Mouse (Mus musculus) small intestine, adult 2 months (tissue): Measurements from ENCODE around the gene B4galt7. TPM values are rescaled to one million over a fixed set of nuclear protein-coding genes. Genes with fewer than 3 reads are reported as not detected.
"Not testable (repeated sequence)": the region's sequence is repeated elsewhere in the genome, so short reads cannot be mapped to it uniquely, and the experiment has no call there.

Experiments
- H3K27ac ChIP-seq: fragments of 200-500 bp; 2 replicates; pipeline ENCODE4 v1.5.1; 2012; ENCODE audit warnings: low read depth, low read length, control low read depth, inconsistent platforms; ENCODE audit not compliant: insufficient read depth
- H3K27me3 ChIP-seq: fragments of 200-500 bp; 2 replicates; pipeline ENCODE4 v1.6.1; 2012; ENCODE audit warnings: mild to moderate bottlenecking, moderate library complexity, low read length, inconsistent platforms; ENCODE audit not compliant: control insufficient read depth, insufficient read depth
- H3K36me3 ChIP-seq: fragments of 200-500 bp; 2 replicates; pipeline ENCODE4 v1.6.1; 2012; ENCODE audit warnings: mild to moderate bottlenecking, low read length, control low read depth, inconsistent platforms; ENCODE audit not compliant: control insufficient read depth, insufficient read depth
- H3K4me1 ChIP-seq: fragments of 200-500 bp; 2 replicates; pipeline ENCODE4 v1.6.1; 2012; ENCODE audit warnings: low read length, inconsistent platforms, mixed read lengths; ENCODE audit not compliant: control insufficient read depth, insufficient read depth, insufficient read length
- H3K4me3 ChIP-seq: fragments of 200-500 bp; 2 replicates; pipeline ENCODE4 v1.5.1; 2012; ENCODE audit warnings: low read depth, mild to moderate bottlenecking, control low read depth, inconsistent platforms, low read length, moderate library complexity
- CTCF ChIP-seq: fragments of 200-500 bp; IDR thresholded peaks from 2 replicates; pipeline ENCODE4 v1.5.1; 2012; ENCODE audit warnings: low read depth, mild to moderate bottlenecking, control low read depth, inconsistent platforms, low read length, moderate library complexity, mixed read lengths; ENCODE audit not compliant: insufficient replicate concordance, insufficient read length; ENCODE audit errors: extremely low read depth
- POLR2A ChIP-seq: fragments of 200-500 bp; IDR thresholded peaks from 2 replicates; pipeline ENCODE4 v1.6.1; 2012; ENCODE audit warnings: low read depth, mild to moderate bottlenecking, control low read depth, inconsistent platforms, low read length, moderate library complexity
- WGBS: fragments of 180-500 bp; shearing (Covaris S2); methylation state at CpG from one replicate; pipeline ENCODE4 v1.1.7; 2018; 5-methylcytosine and 5-hydroxymethylcytosine counted together
- polyA plus RNA-seq: library from polyadenylated mRNA; depleted of rRNA; stranded (reverse); fragments of >200 nt; gene quantifications from 2 replicates; pipeline ENCODE4 v1.2.3, GENCODE M21; 2012; rRNA removed

Gene B4galt7
- 11.4 and 16.7 TPM in 2 replicates for polyA plus RNA-seq

DNA sequence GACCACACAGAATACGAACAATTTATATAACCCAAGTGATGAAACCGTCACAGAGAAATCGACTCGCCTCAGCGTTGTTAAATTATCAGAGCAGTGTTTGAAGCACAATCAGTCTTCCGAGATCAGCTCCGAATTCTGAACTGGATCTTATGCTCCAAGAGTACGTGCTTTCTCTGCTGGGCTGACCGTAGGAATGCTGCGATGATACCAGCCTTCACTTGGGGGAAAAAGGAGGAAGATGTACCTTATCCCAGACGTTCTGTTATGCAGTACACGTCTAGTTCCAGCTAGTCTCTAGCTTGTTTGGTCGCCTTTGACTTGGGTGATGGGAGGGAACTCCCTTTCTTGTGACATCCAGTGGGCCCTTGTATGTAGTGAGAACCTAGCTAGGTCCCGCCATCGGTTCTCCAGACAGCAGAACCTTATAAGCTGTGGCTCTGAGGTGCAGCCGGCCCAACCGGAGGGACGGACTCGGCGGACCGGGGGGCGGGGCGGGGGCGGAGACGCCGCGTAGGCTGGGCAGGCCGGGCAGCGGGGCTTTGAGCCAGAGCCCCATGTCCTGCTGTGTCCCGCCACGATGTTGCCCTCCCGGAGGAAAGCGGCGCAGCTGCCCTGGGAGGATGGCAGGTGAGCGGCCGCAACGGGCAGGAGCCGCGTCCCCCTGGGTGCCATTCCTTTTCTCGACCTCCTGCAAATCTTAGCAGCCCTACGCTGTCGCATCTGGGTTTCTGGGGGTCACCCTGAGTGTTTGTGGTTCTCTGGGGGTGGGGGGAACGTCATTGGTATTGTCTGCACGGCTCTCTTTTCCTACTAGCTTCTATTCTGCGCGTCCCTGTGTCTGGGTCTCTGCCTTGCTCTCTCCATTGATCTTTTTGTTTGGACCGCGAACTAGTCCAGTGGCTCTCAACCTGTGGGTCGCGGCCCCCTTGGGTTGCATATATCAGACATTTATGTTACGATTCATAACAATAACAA is at the start of gene B4galt7:
B4galt7 (plus strand) TSS at position 331 of the 975 bp plus-strand sequence.
- Histone ChIP-seq H3K36me3 (peaks cover 33% of the 10 kb centered on the region), H3K4me1 (no peaks in the 10 kb centered on the region; the same call in 1 of the 2 replicates), H3K27ac (peak within 1 kb of the TSS; percentile 11; the same call in 1 of the 2 replicates), H3K4me3 (peak within 1 kb of the TSS; percentile 95), H3K27me3 (no peaks in the 10 kb centered on the region)
- TF ChIP-seq CTCF (no peak), POLR2A (no peak; the same call in none of the 2 replicates)
- 5% methylated on average over 51 of the region's 51 CpGs for WGBS

GRCm38 (mm10) chr13:55555921-55556320 is 43.8 kb upstream of the B4galt7 start:
- no peak overlapping the region for H3K4me3 ChIP-seq
- H3K27ac ChIP-seq: no peak overlapping the region
- H3K4me1 ChIP-seq: no peaks in the 10 kb centered on the region
- TF ChIP-seq POLR2A (no peak), CTCF (no peak)
- WGBS: 89% methylated on average over 9 of the region's 9 CpGs
- H3K36me3 ChIP-seq: peaks cover 30% of the 10 kb centered on the region
- no peaks in the 10 kb centered on the region for H3K27me3 ChIP-seq

DNA sequence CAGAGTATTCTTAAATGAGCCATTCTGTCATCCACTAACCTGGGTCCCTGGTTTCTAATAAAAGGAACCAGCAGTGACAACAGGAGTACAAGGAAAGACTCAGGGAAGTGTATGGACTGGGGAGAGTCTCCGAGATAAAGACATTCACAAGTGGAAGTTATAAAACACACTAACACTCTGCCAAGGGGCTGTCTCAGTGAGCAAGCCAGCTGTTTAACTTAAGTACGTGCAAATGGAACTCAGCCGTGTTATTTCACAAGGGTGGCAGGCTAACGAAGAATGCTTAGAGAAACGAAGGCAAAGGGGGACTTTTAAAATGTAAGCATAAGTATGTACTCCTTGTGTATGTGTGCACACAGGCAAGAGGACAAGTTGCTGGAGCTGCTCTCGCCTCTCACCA is 42.2 kb upstream of the B4galt7 start:
- no peak overlapping the region for H3K4me3 ChIP-seq
- TF ChIP-seq POLR2A: no peak
- no peak for TF ChIP-seq CTCF
- 68% methylated on average over 6 of the region's 6 CpGs for WGBS

DNA sequence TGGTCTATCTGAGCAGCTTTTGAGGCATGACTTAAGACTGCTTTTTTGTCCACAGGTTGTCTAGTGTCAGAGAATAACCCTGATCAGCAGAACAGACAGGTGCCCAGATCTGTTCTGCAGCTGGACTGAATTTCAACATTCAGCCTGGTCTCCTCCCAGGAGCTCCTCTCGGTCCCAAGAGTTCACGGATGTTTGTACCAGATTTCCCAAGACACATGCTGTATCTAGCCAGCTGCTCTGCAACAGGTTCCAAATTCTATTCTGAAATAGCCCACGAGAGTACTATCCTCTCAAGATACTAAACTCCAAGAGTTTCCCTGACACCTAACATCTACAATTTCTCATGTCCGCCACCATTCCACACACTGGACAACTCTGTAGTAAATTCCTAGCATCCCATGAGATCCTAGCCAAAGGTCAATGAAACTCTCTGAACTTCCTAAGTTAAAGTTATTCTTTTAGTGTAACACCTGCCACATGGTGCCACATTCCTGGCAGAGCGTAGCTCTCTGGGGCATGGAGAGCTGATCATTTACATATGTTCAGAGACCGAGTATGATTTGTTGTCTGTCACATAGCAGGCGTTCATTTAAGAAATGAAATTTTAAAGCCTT is 36.3 kb upstream of the B4galt7 start:
- Histone ChIP-seq H3K27ac (no peak overlapping the region), H3K27me3 (no peaks in the 10 kb centered on the region), H3K4me1 (no peaks in the 10 kb centered on the region), H3K36me3 (no peaks in the 10 kb centered on the region; the same call in 1 of the 2 replicates), H3K4me3 (no peak overlapping the region)
- WGBS: 61% methylated on average over 7 of the region's 7 CpGs
- no peak for TF ChIP-seq CTCF
- no peak for TF ChIP-seq POLR2A

More for the DNA sequence above, 42.2 kb upstream of the B4galt7 start:
- no peaks in the 10 kb centered on the region for H3K27me3 ChIP-seq
- H3K36me3 ChIP-seq: peaks cover 28% of the 10 kb centered on the region
- H3K27ac ChIP-seq: no peak overlapping the region
- no peaks in the 10 kb centered on the region for H3K4me1 ChIP-seq

DNA sequence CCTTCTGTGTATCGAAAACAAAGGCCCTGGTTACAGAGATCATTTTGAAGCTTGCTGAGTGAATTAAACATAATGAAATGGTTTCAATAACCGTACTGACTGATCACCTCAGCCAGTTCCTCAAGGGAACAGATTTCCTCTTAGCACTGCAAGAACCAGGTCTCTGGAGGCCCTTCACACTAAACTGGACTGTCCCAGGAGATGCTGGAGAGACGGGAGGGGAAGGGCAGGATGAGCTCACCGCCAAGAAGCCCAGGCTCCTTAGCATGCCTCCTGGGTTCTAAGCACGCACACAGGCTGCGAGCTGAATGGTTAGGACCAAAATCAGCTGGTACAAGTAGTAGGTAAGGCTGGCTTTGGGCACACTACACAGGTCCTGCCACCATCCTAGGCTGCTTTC is 32.7 kb upstream of the B4galt7 start:
- WGBS: 86% methylated on average over 6 of the region's 6 CpGs
- H3K27me3 ChIP-seq: no peaks in the 10 kb centered on the region
- TF ChIP-seq CTCF: no peak
- TF ChIP-seq POLR2A: no peak
- no peaks in the 10 kb centered on the region for H3K36me3 ChIP-seq
- H3K4me3 ChIP-seq: no peak overlapping the region
- peaks cover 2% of the 10 kb centered on the region; the same call in 1 of the 2 replicates for H3K4me1 ChIP-seq
- no peak overlapping the region for H3K27ac ChIP-seq

DNA sequence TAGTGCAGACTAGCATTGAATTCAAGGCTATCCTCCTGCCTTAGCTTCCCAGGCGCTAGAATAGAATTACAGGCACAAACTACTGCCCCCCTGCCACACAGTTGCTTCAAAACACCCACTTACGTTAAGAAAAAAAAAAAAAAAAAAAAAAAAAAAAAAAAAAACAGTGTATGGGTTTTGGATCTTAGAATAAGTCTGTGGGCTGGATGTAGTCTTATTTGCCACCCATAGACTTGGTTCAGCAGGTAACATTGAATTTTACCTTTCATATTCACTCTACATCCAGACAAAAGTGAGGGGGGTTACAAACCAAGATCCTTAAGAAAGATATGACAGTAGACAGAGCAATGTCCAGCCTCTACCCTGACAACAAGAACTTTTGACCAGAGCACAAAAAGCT is 31.7 kb upstream of the B4galt7 start:
- H3K4me3 ChIP-seq: no peak overlapping the region
- no peaks in the 10 kb centered on the region for H3K27me3 ChIP-seq
- H3K27ac ChIP-seq: no peak overlapping the region
- peaks cover 2% of the 10 kb centered on the region; the same call in 1 of the 2 replicates for H3K4me1 ChIP-seq
- WGBS: 91% methylated on average over 2 of the region's 2 CpGs
- no peak for TF ChIP-seq POLR2A
- H3K36me3 ChIP-seq: no peaks in the 10 kb centered on the region

- not testable (repeated sequence) for H3K4me1 ChIP-seq, H3K27me3 ChIP-seq, H3K4me3 ChIP-seq, H3K27ac ChIP-seq, H3K36me3 ChIP-seq
- WGBS: 86% methylated on average over 4 of the region's 4 CpGs
These were observed 31.2 kb upstream of the B4galt7 start for GRCm38 (mm10) chr13:55568524-55568923.
